Mouse (Mus musculus) right cerebral cortex, postnatal 10 days (tissue): ENCODE results near the gene Gm21704.
A peak's percentile ranks its signal among the peaks of the same experiment; 100 is the strongest.
"Not testable (repeated sequence)": the region's sequence is repeated elsewhere in the genome, so short reads cannot be mapped to it uniquely, and the experiment has no call there.

Source experiments
- DNase-seq, 2 experiments: peaks; one replicate each; pipeline ENCODE4 v3.0.0; 2021; ENCODE audit warnings: low spot score in 2 of 2

Gm21704 gene

GRCm38 (mm10) chrY:3410067-3410466 is at the start of gene Gm21704, which contains the start of gene Gm21708:
Gm21704 (minus strand) TSS chrY:3410167.
Gm21708 (minus strand) TSS chrY:3410167.
- DNase-seq: not testable (repeated sequence)

GRCm38 (mm10) chrY:3345229-3345628 is 64.7 kb downstream of the Gm21704 start, which contains the start of gene Gm21693:
Gm21693 (minus strand) TSS chrY:3345329.
- not testable (repeated sequence) for DNase-seq

DNA sequence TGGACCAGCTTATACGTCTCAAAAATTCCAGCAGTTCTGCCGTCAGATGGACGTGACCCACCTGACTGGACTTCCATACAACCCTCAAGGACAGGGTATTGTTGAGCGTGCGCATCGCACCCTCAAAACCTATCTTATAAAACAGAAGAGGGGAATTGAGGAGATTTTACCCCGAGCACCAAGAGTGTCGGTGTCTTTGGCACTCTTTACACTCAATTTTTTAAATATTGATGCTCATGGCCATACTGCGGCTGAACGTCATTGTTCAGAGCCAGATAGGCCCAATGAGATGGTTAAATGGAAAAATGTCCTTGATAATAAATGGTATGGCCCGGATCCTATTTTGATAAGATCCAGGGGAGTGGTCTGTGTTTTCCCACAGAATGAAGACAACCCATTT is 69.3 kb downstream of the Gm21704 start:
- DNase-seq: peak in 1 of 2 experiments; percentile 14
